Mouse (Mus musculus) right cerebral cortex, postnatal 14 days (tissue): ENCODE results near the gene Rfx8.

ENCODE experiments used
- DNase-seq: peaks from one replicate; pipeline ENCODE4 v3.0.0; 2022

Rfx8 gene

DNA sequence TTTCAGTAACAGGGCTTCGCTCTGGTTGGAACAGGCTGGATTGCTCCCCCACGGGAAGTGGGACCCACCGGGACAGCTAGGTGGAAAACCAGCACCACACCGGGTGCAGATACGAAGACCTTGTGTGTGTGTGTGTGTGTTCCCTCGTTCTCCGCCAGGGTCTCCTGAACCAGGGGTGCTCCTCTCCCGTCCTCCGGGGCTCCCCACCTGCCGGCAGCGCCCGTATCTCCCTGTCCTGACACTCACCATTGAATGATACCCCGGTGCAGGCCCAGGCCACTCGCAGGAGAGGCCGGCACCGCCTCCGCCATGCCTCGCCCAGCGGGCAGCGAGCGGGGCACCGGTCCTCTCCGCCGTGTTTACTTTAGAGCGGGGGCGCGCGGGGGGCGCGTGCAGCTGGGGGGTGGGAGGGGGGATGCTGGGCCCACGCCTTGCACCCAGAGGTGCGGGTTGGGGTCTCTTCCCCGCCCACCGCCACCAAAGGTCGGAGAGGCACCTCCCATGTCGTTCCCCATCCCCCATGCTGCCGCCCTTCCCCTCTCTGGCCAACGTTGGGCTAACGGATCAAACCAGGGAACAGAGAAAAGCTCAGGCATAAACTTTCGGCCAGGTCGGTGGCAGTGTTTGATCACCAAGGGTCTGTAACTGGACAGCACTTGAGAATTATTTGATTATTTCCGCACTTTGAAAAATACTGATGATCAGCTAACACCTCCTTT lies at the start of gene Rfx8:
Gene Rfx8 (minus strand): TSS at position 366 of the 719 bp plus-strand sequence.
- no peak for DNase-seq

DNA sequence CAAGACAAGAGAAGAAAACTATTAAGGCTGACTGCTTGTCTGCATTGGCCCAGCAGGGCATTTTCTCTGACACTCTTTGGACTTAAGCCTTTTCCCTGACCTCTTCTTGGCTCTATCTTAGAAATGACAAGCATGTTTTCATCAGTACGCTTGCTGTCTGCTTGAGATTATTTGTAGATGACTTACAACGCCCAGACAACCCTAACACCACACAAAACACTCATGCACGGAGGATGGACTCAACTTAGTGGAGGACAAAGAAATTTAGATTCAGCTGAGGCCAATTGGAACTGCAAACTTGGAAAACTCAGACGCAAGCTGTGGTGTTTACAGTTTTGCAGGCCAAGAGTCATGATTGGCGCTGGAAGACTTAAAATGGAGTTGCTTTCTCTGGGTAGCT lies 49.6 kb upstream of the Rfx8 start:
- DNase-seq = no peak

DNA sequence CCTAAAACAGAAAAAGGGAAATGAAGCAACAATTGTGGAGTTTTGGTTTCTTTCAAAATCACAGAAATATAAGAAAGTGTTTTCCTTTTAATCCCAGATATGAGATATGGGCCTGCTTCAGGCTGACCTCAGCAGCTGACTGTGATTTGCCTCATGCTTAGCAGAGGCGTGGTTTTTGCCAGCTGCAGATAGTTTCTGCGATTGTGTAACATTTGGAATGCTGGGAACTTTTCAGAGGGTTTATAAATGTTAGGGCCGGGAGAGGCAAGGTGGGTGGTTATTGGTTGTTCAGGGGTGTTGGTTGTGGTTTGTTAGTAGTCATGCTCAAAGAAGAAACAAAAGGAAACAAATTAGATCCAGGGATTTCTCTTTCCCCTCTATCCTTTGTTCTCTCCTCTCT lies 47.2 kb upstream of the Rfx8 start:
- no peak for DNase-seq

DNA sequence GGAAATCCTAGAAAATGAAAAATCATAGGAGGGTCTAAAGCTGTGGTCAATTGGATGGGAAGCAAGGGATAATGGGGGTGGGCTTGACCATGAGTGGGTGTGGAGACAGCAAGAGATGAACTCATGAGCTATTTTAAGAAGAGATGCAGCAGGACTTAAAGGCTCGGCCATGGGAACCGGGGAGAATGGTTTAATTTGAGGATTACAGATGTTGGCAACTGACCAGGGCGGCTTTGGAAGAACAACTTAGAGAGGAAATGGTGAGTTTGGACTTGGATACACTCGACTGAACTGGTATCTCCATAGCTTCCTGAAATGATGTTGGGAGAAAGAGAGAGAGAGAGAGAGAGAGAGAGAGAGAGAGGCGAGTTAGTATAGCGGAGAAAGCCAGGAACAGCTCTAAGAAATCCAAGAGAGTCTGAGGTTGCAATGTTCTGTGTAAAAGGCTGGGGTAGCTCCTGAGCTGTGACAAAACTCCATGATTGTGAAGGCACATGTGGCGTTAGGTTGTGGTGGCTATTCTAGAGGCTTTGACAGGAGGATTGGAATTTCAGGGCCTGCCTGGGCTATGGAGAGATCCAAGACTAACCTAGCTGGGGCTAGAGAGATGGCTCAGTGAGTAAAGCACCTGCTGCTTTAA lies 45.2 kb upstream of the Rfx8 start:
- DNase-seq = no peak

DNA sequence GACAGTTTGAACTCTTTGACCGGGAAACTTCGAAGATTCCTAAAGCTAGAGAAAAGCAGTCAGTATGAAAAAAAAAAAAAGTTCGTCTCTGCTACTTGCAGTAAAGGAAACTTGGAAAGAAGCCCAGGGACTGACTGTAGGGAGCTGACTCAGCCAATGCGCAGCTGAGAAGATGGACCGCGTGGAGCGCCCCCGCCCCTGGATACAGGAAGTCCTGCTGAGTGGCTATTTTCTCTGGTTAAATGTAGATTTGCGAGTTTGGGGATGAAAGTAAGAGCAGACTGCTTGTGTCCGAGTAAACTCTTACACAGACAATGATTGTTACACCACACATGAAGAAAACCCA lies 41.2 kb upstream of the Rfx8 start:
- peak; percentile 72 for DNase-seq

DNA sequence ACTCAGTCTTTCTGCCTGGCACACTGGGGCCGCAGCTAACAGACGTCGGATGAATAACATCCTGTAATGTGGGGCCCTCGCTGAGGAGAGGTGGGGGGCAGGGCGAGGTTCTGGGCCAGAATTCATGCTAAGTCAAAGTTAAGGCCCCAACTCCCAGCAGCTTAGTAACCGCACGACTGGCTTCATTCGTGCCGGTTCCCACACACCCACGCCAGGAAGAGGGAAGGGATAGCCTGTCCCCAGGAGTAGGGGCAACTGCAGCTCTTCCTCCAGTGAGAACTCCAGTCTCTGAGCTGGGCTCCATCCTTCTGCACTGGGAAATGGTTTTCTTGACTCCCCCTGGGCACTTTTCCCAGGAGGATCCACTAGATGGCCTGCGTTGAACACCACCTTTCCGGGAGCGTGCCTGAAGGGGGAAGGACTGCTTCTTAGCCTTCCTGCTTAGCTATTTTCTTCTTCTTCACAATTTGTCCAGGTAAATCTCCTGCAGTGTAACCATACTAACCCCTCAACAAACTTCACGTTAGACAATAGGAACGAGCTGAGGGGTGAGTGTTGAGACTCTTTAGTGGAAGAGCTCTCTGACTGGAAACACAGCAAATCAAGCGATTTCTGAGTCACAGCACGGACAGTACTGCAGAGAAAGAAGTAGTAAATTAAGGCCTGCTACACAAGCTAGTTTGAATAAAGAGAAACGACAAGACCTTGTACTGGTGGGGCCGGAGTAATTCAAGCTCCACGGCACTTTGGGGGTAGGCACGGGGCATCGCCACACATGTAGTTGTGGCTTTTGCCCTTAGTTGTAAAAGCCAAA lies 40.6 kb upstream of the Rfx8 start:
- peak; percentile 56 for DNase-seq

DNA sequence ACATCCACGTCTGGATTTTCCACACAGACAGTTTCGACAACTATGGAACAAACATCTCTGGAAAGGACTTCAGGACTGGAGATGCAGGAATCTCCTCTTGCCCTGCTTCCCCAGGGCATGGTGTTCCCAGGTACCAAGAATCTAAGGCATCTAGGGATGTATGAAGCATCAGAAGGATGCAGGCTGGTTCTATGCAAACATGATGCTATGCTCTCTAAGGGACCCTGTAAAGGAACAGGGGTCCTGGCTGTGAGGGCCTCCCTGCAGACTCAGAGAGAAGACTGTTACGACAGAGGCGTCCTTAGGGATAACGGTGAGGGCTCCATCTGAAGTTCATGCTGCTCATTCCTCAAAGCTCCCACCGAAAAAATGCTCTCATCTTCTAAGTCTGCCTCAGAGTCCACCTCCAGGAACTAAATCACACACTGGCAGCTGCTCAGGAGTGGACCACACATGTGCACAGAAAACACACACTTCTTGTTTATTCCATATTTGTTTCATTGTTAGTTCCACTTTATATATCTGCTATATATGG lies 39.5 kb upstream of the Rfx8 start:
- no peak for DNase-seq

DNA sequence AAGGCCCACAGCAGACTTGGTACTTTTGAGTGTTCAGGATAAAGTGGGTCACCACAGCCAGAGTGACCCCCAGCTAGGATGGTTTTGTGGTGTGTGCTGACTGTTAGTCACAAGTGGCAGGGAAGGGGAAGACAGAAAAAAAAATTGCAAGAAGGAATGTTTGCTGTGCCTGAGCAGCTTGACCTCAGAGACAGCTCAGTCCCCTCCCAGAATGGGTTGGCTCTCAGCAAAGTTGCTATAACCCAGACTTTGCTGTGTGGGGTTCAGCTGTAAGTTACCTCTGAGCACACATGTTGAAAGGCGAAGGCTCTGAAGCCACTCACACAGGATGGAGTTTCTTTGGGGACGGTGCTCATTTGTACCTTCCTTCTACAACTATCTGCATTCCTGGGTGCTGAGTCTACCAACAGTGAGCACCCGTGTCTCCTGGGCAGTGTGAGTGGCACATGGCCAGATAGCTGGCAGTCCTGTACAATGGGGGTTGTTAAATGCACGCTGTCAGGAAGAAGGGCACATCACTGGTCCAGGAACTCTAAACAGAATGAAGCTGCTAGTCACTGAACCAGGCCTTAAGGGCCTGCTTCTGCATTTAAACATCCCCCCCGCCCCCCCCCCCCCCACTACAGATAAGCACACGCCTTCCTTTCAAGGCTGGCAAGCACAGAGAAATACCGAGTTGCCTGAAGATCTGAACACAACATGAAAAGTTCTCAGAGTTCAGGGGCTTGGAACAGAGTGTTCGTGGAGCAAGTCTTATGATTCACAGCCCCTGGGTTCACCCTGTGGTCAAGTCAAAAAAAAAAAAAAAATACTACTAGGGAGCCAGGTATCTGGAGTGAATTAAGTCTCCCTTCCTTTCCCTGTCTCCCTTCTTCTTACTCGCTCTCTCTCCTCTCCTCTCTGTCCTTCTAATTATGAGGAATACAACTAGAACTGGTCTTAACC lies 38.7 kb upstream of the Rfx8 start:
- DNase-seq = no peak

DNA sequence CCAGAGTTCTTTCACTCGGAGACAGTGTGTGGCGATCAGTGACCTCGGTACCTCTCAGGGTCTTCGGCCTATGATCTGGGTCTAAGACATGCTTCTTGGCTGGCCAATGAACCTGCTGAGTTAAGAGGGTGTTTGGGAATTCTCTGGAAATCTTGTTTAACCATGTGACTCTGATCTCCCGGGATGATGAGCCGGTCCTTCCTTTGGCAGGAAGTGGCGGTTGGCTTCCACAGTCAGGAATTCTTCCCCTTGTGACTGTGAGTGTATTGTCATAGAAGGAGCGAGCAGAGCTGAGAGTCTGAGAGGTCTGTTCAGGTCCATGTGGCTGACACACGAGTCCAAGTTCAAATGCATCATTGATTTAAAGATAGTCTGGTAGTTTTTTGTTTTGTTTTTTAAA lies 37.4 kb upstream of the Rfx8 start:
- no peak for DNase-seq

DNA sequence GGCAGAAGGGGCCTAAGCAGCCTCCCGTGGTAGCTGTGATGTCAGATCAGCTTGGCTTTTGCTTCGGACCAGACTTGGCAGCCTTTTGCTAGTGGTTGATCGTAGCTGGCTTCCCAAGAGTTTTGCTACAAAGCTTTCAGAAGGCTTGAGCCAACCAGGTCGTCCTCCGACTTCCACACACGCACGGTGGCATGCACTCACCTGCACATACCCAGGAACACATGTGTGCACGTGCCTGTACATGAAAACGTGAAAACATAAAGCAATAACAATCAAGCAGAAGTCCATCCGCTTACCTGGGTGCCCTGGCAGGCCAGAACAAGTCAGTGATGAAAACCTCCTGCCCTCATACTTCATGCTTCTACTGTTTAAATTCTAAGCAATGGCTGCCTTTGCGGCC lies 36.2 kb upstream of the Rfx8 start:
- no peak for DNase-seq

DNA sequence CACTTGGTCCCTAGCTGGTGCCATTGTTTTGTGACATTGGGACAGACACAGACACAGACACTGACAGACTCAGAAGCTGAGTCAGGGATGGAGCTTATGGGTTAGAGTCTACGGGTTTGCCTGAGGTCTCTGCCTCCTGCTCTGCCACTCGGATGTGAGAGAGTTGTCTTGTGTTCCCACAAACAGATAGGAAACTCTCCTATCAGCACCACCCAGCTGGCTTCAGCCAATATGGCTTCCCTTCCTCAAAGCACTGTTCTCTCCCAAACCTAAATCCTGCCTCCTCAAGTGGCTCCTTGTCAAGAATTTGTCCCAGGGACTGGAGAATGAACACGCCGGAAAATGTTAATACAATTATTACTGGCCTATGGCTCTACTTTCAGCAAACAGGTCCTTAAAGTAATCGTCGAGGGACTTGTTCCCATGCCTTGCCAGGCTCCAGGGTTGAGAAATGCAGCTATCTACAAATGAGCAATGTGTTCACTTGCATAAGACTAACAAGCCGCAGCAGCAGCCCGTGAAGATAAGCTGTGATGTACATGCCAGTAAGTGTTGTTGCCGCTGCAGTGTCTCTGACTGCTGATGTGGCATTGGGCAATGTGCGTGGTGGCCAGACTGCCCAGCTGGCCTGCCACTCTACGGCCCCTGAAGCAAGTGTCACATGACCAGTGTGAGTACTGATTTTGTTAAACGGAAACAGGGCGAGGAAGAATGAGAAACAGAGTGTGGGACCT lies 33.6 kb upstream of the Rfx8 start:
- DNase-seq = no peak

DNA sequence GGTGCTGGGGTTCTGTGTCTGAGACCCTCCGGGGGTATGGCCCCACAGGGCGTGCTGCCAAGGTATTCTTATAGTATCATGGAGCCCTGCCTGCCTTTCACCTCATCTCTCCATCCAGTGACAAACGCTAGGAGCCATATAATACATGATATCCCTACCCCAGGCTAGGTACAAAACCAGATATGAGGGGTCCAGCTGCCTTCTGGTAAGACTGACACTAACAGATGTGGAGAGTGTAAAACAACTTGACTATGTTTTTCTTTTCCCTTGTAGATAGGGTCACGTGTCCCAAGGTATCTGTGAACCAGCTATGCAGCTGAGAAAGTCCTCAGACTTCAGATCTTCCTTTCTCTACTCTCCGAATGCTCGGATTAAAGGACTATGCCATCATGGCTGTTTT lies 30.7 kb upstream of the Rfx8 start:
- no peak for DNase-seq

DNA sequence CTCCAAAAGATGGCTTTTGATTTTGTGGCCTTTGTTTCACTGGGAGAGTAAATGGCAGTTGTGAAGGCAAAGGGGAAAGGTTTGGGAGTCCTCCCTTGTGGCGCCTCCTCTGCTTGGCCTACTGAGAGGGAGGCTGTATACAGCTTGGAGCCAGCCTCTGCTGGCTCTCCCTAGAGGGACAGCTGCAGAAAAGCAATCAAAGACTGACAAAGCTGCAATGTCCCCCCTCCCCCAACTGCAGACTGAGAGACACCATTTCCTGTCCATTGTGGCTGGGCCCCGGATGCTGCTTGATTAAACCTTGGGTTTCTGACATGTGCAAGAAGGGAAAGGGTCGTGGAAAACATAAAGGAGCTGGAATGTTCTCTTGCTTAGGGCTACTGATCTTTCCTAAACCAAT lies 28.9 kb upstream of the Rfx8 start:
- DNase-seq = no peak

DNA sequence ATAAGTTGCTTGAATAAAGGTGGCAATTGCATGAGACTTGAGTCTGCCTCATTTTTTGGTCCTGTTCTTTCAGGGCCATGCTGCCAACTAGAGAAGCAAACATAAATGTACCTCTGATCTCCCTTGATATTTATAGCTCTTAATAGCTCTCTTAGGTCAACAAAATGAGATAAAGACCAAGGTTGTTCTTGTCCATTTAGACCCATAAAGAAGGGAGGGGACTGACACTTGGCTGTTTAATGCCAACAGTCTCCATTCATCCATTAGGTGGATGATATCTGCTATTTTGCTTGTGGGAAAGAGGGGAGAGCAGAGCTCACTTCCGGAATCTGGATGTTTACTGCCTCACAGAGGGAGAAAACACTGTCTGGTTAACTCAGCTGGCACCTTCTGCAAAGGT lies 28.4 kb upstream of the Rfx8 start:
- no peak for DNase-seq

DNA sequence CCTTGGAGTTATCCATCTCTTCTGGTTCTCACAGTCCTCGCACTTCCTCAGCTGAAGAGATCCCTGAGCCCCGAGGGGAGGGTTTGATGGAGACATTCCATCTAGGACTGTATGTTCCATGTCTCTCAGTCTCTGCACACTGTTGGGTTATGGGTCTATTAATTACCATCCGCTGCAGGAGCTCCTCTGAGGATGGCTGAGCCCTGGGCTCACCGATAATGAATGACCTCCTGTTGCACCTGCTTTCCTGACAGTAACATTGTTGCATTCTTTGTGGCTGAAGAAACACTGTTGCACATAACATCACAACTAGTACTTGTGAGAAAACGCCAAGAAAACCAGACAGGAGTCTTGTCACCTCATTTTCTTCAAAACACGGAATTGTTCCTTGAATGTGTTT lies 27.9 kb upstream of the Rfx8 start:
- DNase-seq = no peak

DNA sequence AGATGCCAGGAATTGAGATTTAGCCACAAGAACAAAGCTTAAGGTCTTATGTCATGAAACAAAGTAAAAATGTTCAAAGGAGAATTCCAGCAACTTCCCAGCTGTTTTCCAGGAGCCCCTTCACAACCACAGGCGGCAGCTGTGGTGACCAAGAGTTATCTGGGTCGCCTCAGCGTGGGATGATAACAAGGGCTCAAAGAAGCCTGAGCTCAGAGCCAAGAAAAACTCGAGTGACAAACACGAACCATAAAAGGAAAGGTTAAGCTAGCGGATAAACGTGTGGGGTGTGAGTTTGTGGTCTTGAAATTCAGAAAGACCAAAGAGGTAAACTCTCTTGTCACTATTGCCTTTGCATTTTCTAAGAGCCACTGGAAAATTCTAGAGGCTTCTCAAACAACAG lies 25.7 kb upstream of the Rfx8 start:
- DNase-seq = no peak

DNA sequence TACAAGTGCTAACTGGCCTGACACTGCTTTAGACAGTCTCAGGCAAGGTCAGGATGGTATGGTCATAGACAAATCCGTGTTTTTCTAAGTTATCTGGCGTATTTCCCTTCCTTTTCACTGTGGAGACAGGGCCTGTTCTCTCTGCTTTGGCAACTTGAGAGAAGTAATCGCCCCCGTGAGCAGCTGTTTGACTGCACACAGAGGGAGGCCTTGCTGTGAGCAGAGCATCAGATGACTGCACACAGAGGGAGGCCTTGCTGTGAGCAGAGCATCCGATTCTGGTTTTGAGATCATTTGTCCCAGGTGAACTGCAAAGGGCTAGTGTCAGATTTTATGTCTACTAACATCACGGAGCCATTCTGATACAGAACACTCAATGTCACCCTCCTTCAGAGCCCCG lies 20.2 kb upstream of the Rfx8 start:
- no peak for DNase-seq

DNA sequence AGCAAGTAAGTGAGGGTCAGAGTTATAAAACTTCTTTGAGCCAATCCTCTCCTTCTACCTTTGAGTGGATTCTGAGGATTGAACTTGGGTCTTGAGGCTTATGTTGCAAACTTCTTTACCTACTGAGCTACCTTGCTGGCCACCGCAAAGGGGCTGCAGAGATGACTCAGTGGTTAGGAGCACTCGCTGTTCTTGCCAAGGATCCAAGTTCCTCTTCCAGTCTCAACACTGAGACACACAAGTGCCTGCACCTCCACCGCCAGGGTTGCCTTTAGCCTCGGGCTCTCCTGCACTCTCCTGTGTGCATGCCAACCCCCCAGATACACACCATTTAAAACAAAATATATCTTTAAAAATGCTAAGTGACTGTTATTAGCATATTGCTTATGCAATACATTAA lies 19.2 kb upstream of the Rfx8 start:
- no peak for DNase-seq

DNA sequence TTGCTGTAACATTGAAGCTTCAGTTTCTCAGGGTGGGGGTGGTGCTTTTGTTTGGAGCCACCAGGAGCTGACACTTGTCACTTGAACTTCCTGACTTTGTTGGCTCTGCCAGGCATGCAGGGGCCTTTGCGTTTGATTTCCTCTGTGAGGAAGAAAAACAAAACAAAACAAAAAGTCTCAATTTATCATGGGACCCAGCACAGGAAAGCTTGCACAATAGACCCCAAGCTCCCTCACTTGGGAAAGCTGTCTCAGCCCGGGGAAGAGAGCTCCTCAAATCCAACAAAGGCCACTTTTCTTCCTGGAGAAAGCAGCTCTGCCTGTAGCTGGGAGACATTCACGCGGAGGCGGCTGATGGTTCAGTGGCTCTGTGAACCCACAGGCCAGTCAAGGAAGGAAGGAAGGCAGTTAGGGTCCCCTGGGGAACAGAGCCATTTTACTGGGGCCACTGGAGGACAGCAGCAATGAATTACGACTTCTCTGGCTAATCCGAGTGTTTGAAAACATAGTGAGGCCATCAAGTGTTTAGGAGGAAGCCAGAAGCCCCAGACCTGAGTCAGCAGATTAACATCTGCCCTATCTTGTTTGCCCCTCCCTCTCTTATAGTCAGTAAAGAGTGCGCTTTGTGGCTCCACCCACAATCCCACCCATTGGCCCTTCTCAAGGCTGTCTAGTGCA lies 15.3 kb upstream of the Rfx8 start:
- no peak for DNase-seq

DNA sequence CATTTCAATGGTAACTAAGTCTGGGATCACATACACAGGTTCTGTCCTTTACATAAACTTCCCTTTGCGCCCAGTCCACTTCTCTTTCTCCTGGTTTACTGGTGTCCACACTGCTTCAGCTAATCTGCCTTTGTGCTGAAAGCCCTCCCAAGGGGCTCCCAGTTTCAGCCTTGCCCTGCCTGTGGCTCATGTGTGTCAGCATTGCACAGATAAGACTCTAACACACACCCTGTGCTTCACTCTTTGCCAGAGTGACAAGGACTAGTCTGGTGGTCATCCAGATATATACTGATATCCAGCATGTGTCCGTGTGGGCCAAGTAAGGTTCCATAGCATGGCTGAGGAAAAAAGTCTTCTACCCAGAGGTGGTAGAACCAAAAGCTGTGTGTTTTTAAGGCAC lies 14.7 kb upstream of the Rfx8 start:
- DNase-seq = no peak

DNA sequence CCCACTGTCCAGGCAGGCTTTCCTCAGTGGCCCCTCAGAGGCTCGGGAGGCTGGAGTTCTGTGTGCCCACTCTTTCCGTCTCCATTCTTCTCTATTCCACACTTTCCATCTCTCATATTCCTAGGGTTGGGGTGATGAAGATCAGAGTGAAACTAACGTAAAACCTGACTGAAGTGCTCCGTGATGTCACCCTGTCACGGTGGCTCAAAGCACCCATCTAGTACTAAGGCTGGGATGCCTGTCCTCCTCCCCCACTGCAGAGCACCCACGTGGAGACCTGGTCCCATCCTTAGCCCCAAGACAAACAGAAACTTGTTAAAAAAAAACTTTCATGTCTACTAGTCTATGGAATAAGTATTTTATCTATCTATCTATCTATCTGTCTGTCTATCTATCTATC lies 14.1 kb upstream of the Rfx8 start:
- DNase-seq = no peak

DNA sequence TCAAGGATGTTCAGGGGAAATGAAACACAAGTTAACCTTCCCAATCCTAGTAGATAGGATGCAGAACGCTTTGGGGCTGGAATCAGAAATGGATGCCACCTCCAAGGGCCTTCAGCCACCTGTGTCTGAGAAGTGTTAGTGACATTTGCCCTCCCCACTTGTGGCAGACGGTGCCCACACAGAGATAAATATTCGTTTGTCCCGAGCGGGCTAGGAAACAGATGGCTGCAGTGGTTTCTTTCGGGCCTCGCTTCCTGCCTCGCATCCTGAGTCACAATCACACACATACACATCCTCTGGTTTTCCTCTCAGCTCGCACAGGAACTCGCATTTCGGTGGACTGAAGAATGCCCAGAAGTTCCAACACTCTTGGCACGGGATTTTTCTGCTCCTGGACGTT lies 13.5 kb upstream of the Rfx8 start:
- no peak for DNase-seq
